Mouse (Mus musculus): ENCODE results near the gene Car2.

Gene Car2

GRCm38 (mm10) chr3:14879293-14879692, 6.8 kb upstream of the Car2 start:
- no peak for DNase-seq

GRCm38 (mm10) chr3:14880277-14880676, 5.8 kb upstream of the Car2 start:
- no peak for DNase-seq

GRCm38 (mm10) chr3:14882005-14882404, 4.1 kb upstream of the Car2 start:
- no peak for DNase-seq

GRCm38 (mm10) chr3:14882756-14883155, 3.3 kb upstream of the Car2 start:
- DNase-seq = no peak

GRCm38 (mm10) chr3:14884826-14885225, 1.2 kb upstream of the Car2 start:
- DNase-seq = no peak

GRCm38 (mm10) chr3:14887134-14887666, 1.1 kb downstream of the Car2 start:
- DNase-seq = no peak

- no peak for DNase-seq
Observed at GRCm38 (mm10) chr3:14887686-14888295, 1.7 kb downstream of the Car2 start.

DNA sequence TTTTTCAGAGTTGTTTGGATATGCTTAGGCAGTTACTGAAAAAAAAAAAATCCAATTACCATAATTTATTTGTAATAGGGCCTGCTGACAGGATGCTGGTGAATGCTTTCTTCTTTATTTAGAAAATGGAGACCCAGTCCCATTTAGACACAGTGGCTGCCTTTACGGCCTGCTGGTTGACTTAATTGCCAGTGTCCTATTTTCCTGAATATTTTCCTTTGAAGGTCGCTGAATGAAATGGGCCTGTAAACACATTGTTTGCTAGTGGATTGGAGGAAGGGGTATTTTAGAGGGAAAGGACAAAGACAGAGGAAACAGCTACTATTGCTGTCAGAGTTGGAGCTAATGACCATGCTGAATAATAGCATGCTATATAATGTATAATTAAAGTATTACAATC, 2.5 kb downstream of the Car2 start:
- DNase-seq = no peak

GRCm38 (mm10) chr3:14889085-14889484, 3.0 kb downstream of the Car2 start:
- no peak for DNase-seq

DNA sequence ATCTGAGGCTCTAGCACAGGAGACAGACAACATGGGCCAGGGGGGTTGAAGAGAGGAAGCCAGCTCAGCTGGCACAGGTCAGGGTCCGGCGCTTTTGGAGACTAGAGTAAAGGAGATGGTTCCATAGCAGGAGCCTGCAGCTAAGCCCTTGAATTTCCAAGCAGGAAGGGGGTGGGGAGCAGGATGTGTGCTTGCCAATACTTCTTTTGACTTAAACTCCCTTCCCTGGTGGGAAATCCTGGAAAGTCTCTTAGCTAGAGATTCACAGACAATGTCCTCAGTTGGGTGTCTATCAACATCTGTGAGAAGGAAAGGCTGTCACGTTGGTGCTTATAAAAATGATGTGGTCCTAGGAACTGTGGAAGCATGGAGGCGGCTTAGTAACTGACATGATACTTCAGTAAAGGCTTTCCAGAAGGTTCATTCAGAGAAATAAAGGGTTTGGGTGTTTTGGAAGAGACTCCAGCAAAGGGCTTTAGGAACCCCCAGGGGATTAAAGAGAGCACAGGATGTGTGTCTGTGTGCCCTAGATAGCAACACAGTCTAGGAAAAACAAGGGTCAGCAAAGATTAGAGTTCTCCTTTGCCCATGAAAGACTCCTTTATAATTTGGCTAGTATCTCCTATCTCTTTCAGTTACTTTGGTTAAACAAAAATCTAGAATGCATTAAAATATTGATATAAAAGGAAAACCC, 3.8 kb downstream of the Car2 start:
- no peak for DNase-seq

- no peak for DNase-seq
Observed at GRCm38 (mm10) chr3:14892991-14893390, 6.9 kb downstream of the Car2 start.

DNA sequence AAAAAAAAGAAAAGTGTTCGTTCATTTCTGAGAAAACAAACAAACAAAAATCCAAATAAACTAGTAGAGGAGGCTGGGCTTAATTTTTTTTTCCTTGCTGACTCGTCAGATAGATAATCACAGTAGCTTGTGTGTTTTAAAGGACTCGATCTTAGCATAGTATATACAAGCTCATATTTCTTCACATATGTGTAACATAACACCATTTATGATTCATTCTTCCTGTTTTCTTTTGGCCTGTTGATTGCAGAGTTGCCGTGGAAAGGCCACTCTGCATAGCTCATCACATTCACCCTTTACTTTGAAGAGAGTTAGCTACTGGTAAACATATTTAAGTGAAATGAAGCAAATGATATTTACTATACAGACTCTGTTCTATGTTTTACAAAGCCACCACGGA, 7.6 kb downstream of the Car2 start:
- no peak for DNase-seq

GRCm38 (mm10) chr3:14895333-14895732, 9.3 kb downstream of the Car2 start:
- no peak for DNase-seq

- no peak for DNase-seq
Observed at GRCm38 (mm10) chr3:14897770-14898169, 11.7 kb downstream of the Car2 start.

- no peak for DNase-seq
Observed at GRCm38 (mm10) chr3:14903380-14903779, 17.3 kb downstream of the Car2 start.

GRCm38 (mm10) chr3:14904165-14904564, 18.1 kb downstream of the Car2 start:
- no peak for DNase-seq

- DNase-seq = no peak
Observed at GRCm38 (mm10) chr3:14907271-14907670, 21.2 kb downstream of the Car2 start.

- DNase-seq = no peak
Observed at GRCm38 (mm10) chr3:14911992-14912582, 26.0 kb downstream of the Car2 start.

- DNase-seq = no peak
Observed at GRCm38 (mm10) chr3:14913774-14914173, 27.7 kb downstream of the Car2 start.

GRCm38 (mm10) chr3:14915355-14915754, 29.3 kb downstream of the Car2 start:
- no peak for DNase-seq

DNA sequence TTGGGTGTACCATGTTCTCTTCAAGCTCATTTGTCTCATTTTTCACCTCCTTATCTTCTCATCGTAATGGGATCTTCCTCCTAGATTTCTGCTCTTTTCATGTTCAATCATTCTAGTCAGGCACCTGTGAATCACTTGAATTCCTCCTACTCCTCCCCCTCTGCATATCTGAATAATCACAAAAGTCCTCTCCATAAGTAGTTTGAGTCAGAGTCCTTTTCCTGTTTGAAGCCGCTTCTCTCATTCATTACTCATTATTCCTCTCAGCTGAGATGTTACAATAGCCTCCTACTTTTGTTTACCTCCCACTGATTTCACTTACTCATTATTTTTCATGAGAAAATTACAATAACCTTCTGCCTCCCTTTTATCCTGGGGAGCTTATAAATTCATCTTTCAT, 31.2 kb downstream of the Car2 start:
- DNase-seq = no peak

- DNase-seq = no peak
Observed at GRCm38 (mm10) chr3:14944706-14945105, 58.6 kb downstream of the Car2 start.

- no peak for DNase-seq
Observed at GRCm38 (mm10) chr3:14945627-14946026, 59.6 kb downstream of the Car2 start.

All from right cerebral cortex, postnatal 14 days (tissue).